Comparison of ENCODE assay signal across 9 mouse cellular contexts in genomic region chr7:115868504-115868903, GRCm38 (mm10).
A peak's percentile ranks its signal among the peaks of the same experiment; 100 is the strongest.
DNase-seq lines count a peak whose midpoint lies in the region; ATAC-seq and TF ChIP-seq lines count a peak whose summit lies in the region.
"Had no signal": no experiment of that assay in that cellular context is flagged by ENCODE, and none has a peak within 500 bp of the region (broad histone marks: within the 10 kb centered on the region; RNA-seq: fewer than 3 reads in every experiment).

No protein-coding gene starts in this region.

- no peak overlapping the region for H3K9ac ChIP-seq in kidney, embryonic 15.5 days
- H3K9ac ChIP-seq in ES-Bruce4 (ENCODE audit: low read depth, poor library complexity, severe bottlenecking) = no peak overlapping the region
- no peak overlapping the region for H3K9ac ChIP-seq in forebrain, embryonic 12.5 days

- no peaks in the 10 kb centered on the region for H3K9me3 ChIP-seq in kidney, embryonic 15.5 days (replicated peaks)
- no peaks in the 10 kb centered on the region for H3K9me3 ChIP-seq in ES-Bruce4 (replicated peaks; ENCODE audit: control insufficient read depth, insufficient read depth, low read length, poor library complexity, severe bottlenecking)
- H3K9me3 ChIP-seq in forebrain, embryonic 12.5 days = no peaks in the 10 kb centered on the region

- no peaks in the 10 kb centered on the region for H3K36me3 ChIP-seq in kidney, embryonic 15.5 days
- no peaks in the 10 kb centered on the region for H3K36me3 ChIP-seq in ES-Bruce4 (ENCODE audit: control insufficient read depth, insufficient read depth, low read length, poor library complexity, severe bottlenecking)
- H3K36me3 ChIP-seq in forebrain, embryonic 12.5 days (replicated peaks) = no peaks in the 10 kb centered on the region; the same call in 1 of the 2 replicates

- no peak for TF ChIP-seq CTCF in ES-Bruce4 (IDR thresholded peaks at IDR 0.05; ENCODE audit: low read depth, low read length)

- H3K4me3 ChIP-seq in kidney, embryonic 15.5 days (replicated peaks) = no peak overlapping the region
- no peak overlapping the region for H3K4me3 ChIP-seq in ES-Bruce4 (ENCODE audit: low read depth, low read length)
- H3K4me3 ChIP-seq in forebrain, embryonic 12.5 days (replicated peaks) = no peak overlapping the region

- TF ChIP-seq POLR2A in ES-Bruce4 (IDR thresholded peaks at IDR 0.05; ENCODE audit: insufficient read depth, low read length) = no peak

- no peak overlapping the region for H3K4me2 ChIP-seq in kidney, embryonic 15.5 days
- peak overlapping the region; percentile 40; the same call in 1 of the 2 replicates for H3K4me2 ChIP-seq in forebrain, embryonic 12.5 days

- ATAC-seq in kidney, embryonic 15.5 days (replicated peaks; ENCODE audit: low FRiP score) = no peak
- no peak for ATAC-seq in forebrain, embryonic 12.5 days (ENCODE audit: low FRiP score)
- ATAC-seq: hindbrain, postnatal 0 days had no signal

- H3K27me3 ChIP-seq in kidney, embryonic 15.5 days = no peaks in the 10 kb centered on the region
- no peaks in the 10 kb centered on the region for H3K27me3 ChIP-seq in ES-Bruce4 (ENCODE audit: control insufficient read depth, insufficient read depth, low read length, poor library complexity, severe bottlenecking)
- H3K27me3 ChIP-seq in forebrain, embryonic 12.5 days = no peaks in the 10 kb centered on the region

- peaks cover 36% of the 10 kb centered on the region for H3K4me1 ChIP-seq in kidney, embryonic 15.5 days
- H3K4me1 ChIP-seq in ES-Bruce4 (ENCODE audit: control insufficient read depth, insufficient read depth, low read length) = peaks cover 7% of the 10 kb centered on the region
- H3K4me1 ChIP-seq in forebrain, embryonic 12.5 days = peaks cover 51% of the 10 kb centered on the region

- WGBS in kidney, embryonic 15.5 days = 64% methylated on average over 2 of the region's 2 CpGs
- WGBS in forebrain, embryonic 12.5 days = 40% methylated on average over 2 of the region's 2 CpGs

- no peak overlapping the region for H3K27ac ChIP-seq in kidney, embryonic 15.5 days
- H3K27ac ChIP-seq in ES-Bruce4 (ENCODE audit: insufficient read depth, low read length) = peak overlapping the region; percentile 25
- H3K27ac ChIP-seq in forebrain, embryonic 12.5 days = peak overlapping the region; percentile 78
- H3K27ac ChIP-seq: hindbrain, postnatal 0 days had no signal

- no peak for TF ChIP-seq EP300 in ES-Bruce4 (IDR thresholded peaks at IDR 0.05; ENCODE audit: insufficient read depth, low read depth, low read length)

- DNase-seq in kidney, adult 18-20 months = peak; percentile 20
- DNase-seq in kidney, postnatal 36 days = peak; percentile 52 to 56
- no peak for DNase-seq in heart, adult 8-10 months (ENCODE audit: low spot score)
- no peak for DNase-seq in urinary bladder, postnatal 25 days (ENCODE audit: low spot score)
- DNase-seq: lung, adult 2 months had no signal

Comparison
In these comparisons a context has a peak if more than half of its experiments do, and no peak if none do; other contexts are left out.
1. DNase-seq: peak in kidney, adult 18-20 months (single experiment) and kidney, postnatal 36 days (2 of 2); none in heart, adult 8-10 months (single experiment) and urinary bladder, postnatal 25 days (single experiment).